Mouse (Mus musculus) hindbrain, embryonic 11.5 days (tissue): ENCODE measurements around the gene Gtpbp8. TPM values are rescaled to one million over a fixed set of nuclear protein-coding genes. Genes with fewer than 3 reads are reported as not detected.

Source experiments
- ATAC-seq: fragments of 200-750 bp; cut with Nextera tagmentation; 2 replicates; pipeline ENCODE4 v1.8.0; 2017; ENCODE audit warnings: mild to moderate bottlenecking, moderate TSS enrichment, moderate library complexity; ENCODE audit not compliant: low FRiP score
- DNase-seq: peaks from one replicate; pipeline ENCODE4 v3.0.0-alpha.2; 2015; ENCODE audit warnings: low spot score
- H3K27ac ChIP-seq: fragments of 300-500 bp; sonication (generic); 2 replicates; pipeline ENCODE4 v1.5.1; 2014; ENCODE audit warnings: mild to moderate bottlenecking, low read depth, low read length
- H3K27me3 ChIP-seq: fragments of 300-500 bp; sonication (generic); 2 replicates; pipeline ENCODE4 v1.6.1; 2014; ENCODE audit warnings: mild to moderate bottlenecking, low read length, moderate library complexity, mixed read lengths; ENCODE audit not compliant: control insufficient read depth, insufficient read depth
- H3K36me3 ChIP-seq: fragments of 300-500 bp; sonication (generic); 2 replicates; pipeline ENCODE4 v1.6.1; 2014; ENCODE audit warnings: mild to moderate bottlenecking, low read length, moderate library complexity, mixed read lengths; ENCODE audit not compliant: control insufficient read depth, insufficient read depth
- H3K4me1 ChIP-seq: fragments of 300-500 bp; sonication (generic); replicated peaks from 2 replicates; pipeline ENCODE4 v1.6.1; 2014; ENCODE audit warnings: low read length, mixed read lengths; ENCODE audit not compliant: control insufficient read depth, insufficient read depth
- H3K4me2 ChIP-seq: fragments of 300-500 bp; sonication (generic); replicated peaks from 2 replicates; pipeline ENCODE4 v1.6.1; 2014; ENCODE audit warnings: mild to moderate bottlenecking, low read depth, low read length
- H3K4me3 ChIP-seq: fragments of 300-500 bp; sonication (generic); 2 replicates; pipeline ENCODE4 v1.5.1; 2014; ENCODE audit warnings: low read depth, low read length
- H3K9ac ChIP-seq: fragments of 300-500 bp; sonication (generic); 2 replicates; pipeline ENCODE4 v1.6.1; 2014; ENCODE audit warnings: low read depth, low read length
- H3K9me3 ChIP-seq: fragments of 300-500 bp; sonication (generic); 2 replicates; pipeline ENCODE4 v1.6.1; 2016; ENCODE audit warnings: low read length; ENCODE audit not compliant: control insufficient read depth
- WGBS: fragments of 180-500 bp; shearing (Covaris S2); extraction: QIAGEN DNeasy Blood & Tissue Kit; methylation state at CpG from one replicate; pipeline ENCODE4 v1.1.7; 2014; 5-methylcytosine and 5-hydroxymethylcytosine counted together
- polyA plus RNA-seq: library from polyadenylated mRNA; unstranded; fragments of >200 nt; fragmentation: Nextera tagmentation; extraction: Ambion mirVana; gene quantifications from 2 replicates; pipeline ENCODE4 v1.2.1, GENCODE M21; 2014

Gene Gtpbp8
- polyA plus RNA-seq, 1 experiment from 2014 or later = 29.4 TPM

- DNase-seq (no peak), ATAC-seq (no peak)
- Histone ChIP-seq H3K4me2 (no peak overlapping the region), H3K27ac (no peak overlapping the region), H3K27me3 (no peaks in the 10 kb centered on the region), H3K9ac (no peak overlapping the region), H3K36me3 (no peaks in the 10 kb centered on the region), H3K4me3 (no peak overlapping the region), H3K9me3 (no peaks in the 10 kb centered on the region), H3K4me1 (no peaks in the 10 kb centered on the region)
- 92% methylated on average over 5 of the region's 5 CpGs for WGBS
Measured at GRCm38 (mm10) chr16:44697473-44698205, 48.5 kb downstream of the Gtpbp8 start.

- Histone ChIP-seq H3K27ac (no peak overlapping the region), H3K4me3 (no peak overlapping the region), H3K27me3 (no peaks in the 10 kb centered on the region), H3K9me3 (no peaks in the 10 kb centered on the region), H3K4me1 (no peaks in the 10 kb centered on the region), H3K9ac (no peak overlapping the region), H3K4me2 (no peak overlapping the region), H3K36me3 (no peaks in the 10 kb centered on the region)
- 61% methylated on average over 12 of the region's 12 CpGs for WGBS
- DNase-seq (no peak), ATAC-seq (no peak)
Measured at GRCm38 (mm10) chr16:44695859-44696620, 50.1 kb downstream of the Gtpbp8 start.

DNA sequence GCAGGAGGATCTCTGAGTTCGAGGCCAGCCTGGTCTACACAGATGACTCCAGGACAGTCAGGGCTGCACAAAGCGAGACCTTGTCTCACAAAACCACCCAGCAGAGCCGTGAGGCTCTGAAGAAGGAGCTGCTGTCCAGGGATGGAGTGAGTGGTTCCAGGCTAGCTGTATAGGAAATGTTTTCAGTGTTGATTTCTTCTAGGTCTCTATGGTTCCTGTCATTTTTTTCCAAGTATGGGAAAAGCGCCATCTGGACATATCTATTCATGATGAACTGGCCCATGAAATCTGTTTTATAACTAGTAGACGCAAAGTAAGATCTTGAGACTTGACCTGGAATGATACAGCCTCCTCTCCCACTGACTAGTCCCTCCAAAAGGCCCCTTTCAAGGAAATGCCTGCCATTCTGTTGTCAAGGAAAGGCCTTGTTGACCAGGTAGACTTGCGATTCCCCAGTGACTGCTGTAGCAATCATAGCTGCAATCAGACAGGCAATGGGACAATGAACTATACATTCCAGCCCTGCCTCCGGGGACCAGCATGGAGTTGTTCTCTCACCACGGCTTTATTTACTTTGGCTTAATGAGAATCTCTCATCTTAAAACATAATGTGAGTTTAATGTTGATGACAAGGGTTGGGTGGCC lies 50.8 kb downstream of the Gtpbp8 start:
- Histone ChIP-seq H3K36me3 (no peaks in the 10 kb centered on the region), H3K9ac (no peak overlapping the region), H3K4me3 (no peak overlapping the region), H3K27ac (no peak overlapping the region; the same call in 1 of the 2 replicates), H3K4me1 (no peaks in the 10 kb centered on the region), H3K4me2 (no peak overlapping the region), H3K27me3 (no peaks in the 10 kb centered on the region), H3K9me3 (no peaks in the 10 kb centered on the region)
- DNase-seq (no peak), ATAC-seq (no peak)
- WGBS = 84% methylated on average over 8 of the region's 8 CpGs

DNA sequence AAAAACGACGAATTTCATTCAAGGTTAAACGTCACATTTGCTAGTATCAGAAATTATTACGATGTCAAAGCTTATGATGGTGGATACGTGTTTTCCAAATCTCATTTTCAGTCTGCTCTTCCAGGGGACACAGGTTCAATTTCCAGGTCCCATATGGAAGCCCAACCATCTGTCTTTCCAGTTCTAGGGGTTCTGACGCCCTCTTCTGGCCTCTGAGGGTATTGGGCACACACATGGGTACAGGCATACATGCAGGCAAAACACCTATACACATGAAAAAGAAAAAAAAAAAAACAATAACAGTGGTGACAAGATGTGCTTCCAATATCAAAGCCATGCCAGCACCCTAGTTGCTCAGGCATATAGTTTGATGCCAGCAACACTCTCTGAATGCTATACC lies 52.5 kb downstream of the Gtpbp8 start:
- no peak overlapping the region for H3K4me3 ChIP-seq
- no peak overlapping the region for H3K4me2 ChIP-seq
- H3K9ac ChIP-seq = no peak overlapping the region
- no peaks in the 10 kb centered on the region for H3K27me3 ChIP-seq
- H3K36me3 ChIP-seq = no peaks in the 10 kb centered on the region
- H3K27ac ChIP-seq = no peak overlapping the region
- 75% methylated on average over 6 of the region's 6 CpGs for WGBS
- DNase-seq (no peak), ATAC-seq (no peak)
- no peaks in the 10 kb centered on the region for H3K4me1 ChIP-seq
- no peaks in the 10 kb centered on the region for H3K9me3 ChIP-seq

DNA sequence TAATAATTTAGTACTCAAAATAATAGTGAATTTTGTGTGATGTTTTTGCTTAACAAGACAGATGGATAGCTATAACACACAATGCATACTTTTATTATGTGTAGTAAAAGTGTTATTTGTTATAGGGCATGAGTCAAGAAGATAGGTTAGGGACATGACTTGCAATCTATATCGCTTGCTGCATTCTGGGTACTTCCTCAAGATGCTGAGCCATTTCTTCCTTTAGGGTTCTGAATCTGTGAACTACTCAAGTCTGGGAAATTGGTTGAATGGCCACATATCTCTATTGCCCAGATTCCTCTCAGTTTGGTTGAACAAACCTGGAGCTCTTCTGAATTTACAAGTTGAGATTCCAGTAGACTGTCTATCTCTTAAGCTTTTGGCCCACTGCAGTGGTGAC lies 53.6 kb downstream of the Gtpbp8 start:
- Histone ChIP-seq H3K9me3 (no peaks in the 10 kb centered on the region), H3K4me1 (peaks cover 3% of the 10 kb centered on the region; the same call in 1 of the 2 replicates), H3K4me2 (no peak overlapping the region), H3K27ac (no peak overlapping the region), H3K9ac (no peak overlapping the region), H3K27me3 (no peaks in the 10 kb centered on the region), H3K36me3 (no peaks in the 10 kb centered on the region), H3K4me3 (no peak overlapping the region)
- no peak for DNase-seq
- ATAC-seq = no peak
- WGBS = 85% methylated on average over 1 of the region's 1 CpGs

DNA sequence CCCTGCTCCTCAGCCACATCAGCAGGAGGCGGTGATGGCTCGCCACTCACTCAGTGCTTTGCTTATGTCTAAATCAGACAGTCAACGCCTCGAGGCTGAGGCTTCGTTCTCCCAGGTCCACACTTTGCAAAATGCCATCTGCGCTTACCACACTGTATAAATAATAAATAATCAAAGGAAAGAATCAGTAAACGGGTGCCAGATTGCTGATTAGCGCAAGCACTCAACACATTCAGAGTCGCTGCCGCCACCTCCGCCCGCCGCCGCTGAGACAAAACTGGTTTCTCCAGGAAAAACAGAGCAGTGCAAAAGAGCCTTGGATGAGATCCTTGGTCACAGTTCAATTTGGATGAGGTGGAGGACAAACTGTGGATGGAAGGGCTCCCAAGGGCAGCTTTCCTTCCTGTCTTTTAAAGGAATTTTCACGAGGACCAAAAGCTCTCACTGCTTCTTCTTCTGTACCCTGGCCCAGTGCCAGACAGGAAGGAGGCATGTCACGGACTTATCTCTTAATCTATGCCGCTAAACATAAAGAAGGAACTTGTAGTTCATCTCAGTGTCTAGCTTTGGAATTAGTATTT lies 54.5 kb downstream of the Gtpbp8 start:
- Histone ChIP-seq H3K4me2 (no peak overlapping the region), H3K9me3 (no peaks in the 10 kb centered on the region), H3K4me3 (no peak overlapping the region), H3K9ac (no peak overlapping the region), H3K4me1 (peaks cover 3% of the 10 kb centered on the region; the same call in 1 of the 2 replicates), H3K36me3 (no peaks in the 10 kb centered on the region), H3K27ac (no peak overlapping the region), H3K27me3 (no peaks in the 10 kb centered on the region)
- WGBS = 68% methylated on average over 17 of the region's 17 CpGs
- no peak for ATAC-seq
- DNase-seq = no peak

DNA sequence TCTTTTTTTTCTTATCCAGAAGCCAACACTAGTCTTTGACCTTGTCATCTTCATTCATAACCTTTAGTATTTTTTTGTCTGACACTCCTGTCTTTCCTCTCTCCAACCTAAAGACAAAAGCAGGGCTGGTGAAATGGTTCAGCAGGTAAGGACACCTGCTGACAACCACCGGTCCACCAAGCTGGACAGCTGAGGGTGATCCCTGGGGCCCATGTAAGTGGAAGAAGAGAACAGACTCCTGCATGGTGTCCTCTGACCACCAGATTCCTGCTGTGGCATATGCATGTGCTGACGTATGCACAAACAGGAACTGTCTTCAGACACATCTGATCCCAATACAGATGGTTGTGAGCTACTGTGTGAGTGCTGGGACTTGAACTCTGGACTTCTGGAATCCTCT lies 55.1 kb downstream of the Gtpbp8 start:
- Histone ChIP-seq H3K4me3 (no peak overlapping the region), H3K36me3 (no peaks in the 10 kb centered on the region), H3K9ac (no peak overlapping the region), H3K27me3 (no peaks in the 10 kb centered on the region), H3K9me3 (no peaks in the 10 kb centered on the region), H3K27ac (no peak overlapping the region), H3K4me2 (no peak overlapping the region), H3K4me1 (peaks cover 3% of the 10 kb centered on the region; the same call in 1 of the 2 replicates)
- DNase-seq = no peak
- WGBS = 76% methylated on average over 2 of the region's 2 CpGs
- no peak for ATAC-seq

DNA sequence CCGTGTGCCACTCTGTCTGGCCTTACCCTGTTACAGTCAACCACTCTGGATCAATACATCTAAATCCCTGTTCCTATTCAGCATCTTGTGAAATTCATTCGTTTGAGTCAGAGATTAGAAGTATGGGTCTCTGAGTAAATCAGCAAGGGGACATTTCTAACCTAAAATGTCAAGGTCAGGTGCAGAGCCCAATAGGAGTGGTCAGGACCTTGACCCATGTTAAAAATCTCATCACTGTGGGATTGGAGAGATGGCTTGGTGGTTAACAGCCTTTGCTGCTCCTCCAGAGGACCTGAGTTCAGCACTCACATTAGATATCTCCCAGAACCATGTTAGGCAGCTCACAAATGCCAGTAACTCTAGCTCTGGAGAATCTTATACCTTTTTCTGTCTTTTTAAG lies 55.7 kb downstream of the Gtpbp8 start:
- no peak overlapping the region for H3K9ac ChIP-seq
- WGBS = 77% methylated on average over 2 of the region's 2 CpGs
- H3K4me1 ChIP-seq = peaks cover 3% of the 10 kb centered on the region; the same call in 1 of the 2 replicates
- no peaks in the 10 kb centered on the region for H3K27me3 ChIP-seq
- H3K9me3 ChIP-seq = no peaks in the 10 kb centered on the region
- no peak overlapping the region for H3K4me3 ChIP-seq
- no peak for DNase-seq
- H3K36me3 ChIP-seq = no peaks in the 10 kb centered on the region
- H3K27ac ChIP-seq = no peak overlapping the region
- H3K4me2 ChIP-seq = no peak overlapping the region
- ATAC-seq = no peak
